Mouse (Mus musculus): Measurements from ENCODE around the gene Arsb.

Arsb gene

GRCm38 (mm10) chr13:93892101-93892500, 120.7 kb downstream of the Arsb start:
- no peak for DNase-seq

- DNase-seq: no peak
Measured at GRCm38 (mm10) chr13:93894105-93894504, 122.7 kb downstream of the Arsb start.

- DNase-seq: no peak
Measured at GRCm38 (mm10) chr13:93895430-93895829, 124.0 kb downstream of the Arsb start.

GRCm38 (mm10) chr13:93897943-93898826, 126.8 kb downstream of the Arsb start:
- DNase-seq: no peak

- DNase-seq: no peak
Measured at GRCm38 (mm10) chr13:93899378-93900256, 128.2 kb downstream of the Arsb start.

GRCm38 (mm10) chr13:93900934-93901626, 129.7 kb downstream of the Arsb start:
- no peak for DNase-seq

GRCm38 (mm10) chr13:93902126-93902525, 130.7 kb downstream of the Arsb start:
- DNase-seq: no peak

- DNase-seq: no peak
Measured at GRCm38 (mm10) chr13:93906552-93907245, 135.3 kb downstream of the Arsb start.

GRCm38 (mm10) chr13:93907971-93908370, 136.5 kb downstream of the Arsb start:
- DNase-seq: no peak

GRCm38 (mm10) chr13:93909847-93910246, 138.4 kb downstream of the Arsb start:
- no peak for DNase-seq

GRCm38 (mm10) chr13:93911037-93911436, 139.6 kb downstream of the Arsb start:
- DNase-seq: peak; percentile 46 to 56

- DNase-seq: no peak
Measured at GRCm38 (mm10) chr13:93912326-93912915, 141.0 kb downstream of the Arsb start.

- no peak for DNase-seq
Measured at GRCm38 (mm10) chr13:93914206-93914605, 142.8 kb downstream of the Arsb start.

GRCm38 (mm10) chr13:93915641-93916570, 144.5 kb downstream of the Arsb start:
- no peak for DNase-seq

- DNase-seq: no peak
Measured at GRCm38 (mm10) chr13:93919536-93919935, 148.1 kb downstream of the Arsb start.

- DNase-seq: no peak
Measured at GRCm38 (mm10) chr13:93920080-93920785, 148.8 kb downstream of the Arsb start.

GRCm38 (mm10) chr13:93920786-93921300, 149.4 kb downstream of the Arsb start:
- DNase-seq: no peak

- DNase-seq: no peak
Measured at GRCm38 (mm10) chr13:93921831-93922565, 150.6 kb downstream of the Arsb start.

- DNase-seq: peak; percentile 37 to 45
Measured at GRCm38 (mm10) chr13:93922566-93922910, 151.1 kb downstream of the Arsb start.

Measured in kidney, adult 8-10 months (tissue).